Comparison of ENCODE assay signal across 23 mouse cellular contexts in genomic region chr2:104256585-104256984, GRCm38 (mm10).
DNase-seq lines count a peak whose midpoint lies in the region; ATAC-seq and TF ChIP-seq lines count a peak whose summit lies in the region.
"Had no signal": no experiment of that assay in that cellular context is flagged by ENCODE, and none has a peak within 500 bp of the region (broad histone marks: within the 10 kb centered on the region; RNA-seq: fewer than 3 reads in every experiment).

No protein-coding gene starts in this region.

- H3K4me1 ChIP-seq in embryonic facial prominence, embryonic 14.5 days (ENCODE audit: control insufficient read depth, insufficient read depth, low read length): no peaks in the 10 kb centered on the region
- H3K4me1 ChIP-seq in embryonic facial prominence, embryonic 10.5 days: peaks cover 16% of the 10 kb centered on the region
- H3K4me1 ChIP-seq in hindbrain, postnatal 0 days (ENCODE audit: insufficient read depth, low read length): peaks cover 15% of the 10 kb centered on the region; the same call in 1 of the 2 replicates
- H3K4me1 ChIP-seq in hindbrain, embryonic 14.5 days (replicated peaks; ENCODE audit: control insufficient read depth, insufficient read depth, low read length): peaks cover 6% of the 10 kb centered on the region
- 0 out of 2 replicates have a peak, but pooled peaks cover 3% of the 10 kb centered on the region for H3K4me1 ChIP-seq in lung, embryonic 16.5 days (replicated peaks; ENCODE audit: control insufficient read depth, insufficient read depth, low read length)
- H3K4me1 ChIP-seq in midbrain, embryonic 14.5 days (ENCODE audit: control insufficient read depth, insufficient read depth, low read length): no peaks in the 10 kb centered on the region
- H3K4me1 ChIP-seq: embryonic facial prominence, embryonic 15.5 days; hindbrain, embryonic 12.5 days; intestine, embryonic 15.5 days had no signal

- no peak overlapping the region for H3K4me2 ChIP-seq in embryonic facial prominence, embryonic 14.5 days (ENCODE audit: low read depth, low read length)
- no peak overlapping the region for H3K4me2 ChIP-seq in hindbrain, postnatal 0 days (ENCODE audit: low read depth, low read length)
- H3K4me2 ChIP-seq in hindbrain, embryonic 14.5 days (replicated peaks): no peak overlapping the region
- peak overlapping the region; percentile 27; the same call in 1 of the 2 replicates for H3K4me2 ChIP-seq in lung, embryonic 16.5 days (ENCODE audit: low read depth, low read length)
- H3K4me2 ChIP-seq in midbrain, embryonic 14.5 days (ENCODE audit: low read length): no peak overlapping the region
- H3K4me2 ChIP-seq: embryonic facial prominence, embryonic 15.5 days; hindbrain, embryonic 12.5 days; intestine, embryonic 15.5 days had no signal

- no peaks in the 10 kb centered on the region for H3K36me3 ChIP-seq in embryonic facial prominence, embryonic 14.5 days (ENCODE audit: control insufficient read depth, insufficient read depth, low read length)
- H3K36me3 ChIP-seq in embryonic facial prominence, embryonic 10.5 days (replicated peaks): no peaks in the 10 kb centered on the region
- 0 out of 2 replicates have a peak, but pooled peaks cover 6% of the 10 kb centered on the region for H3K36me3 ChIP-seq in hindbrain, postnatal 0 days (ENCODE audit: insufficient read depth, low read length)
- no peaks in the 10 kb centered on the region for H3K36me3 ChIP-seq in hindbrain, embryonic 14.5 days (replicated peaks; ENCODE audit: control insufficient read depth, insufficient read depth)
- no peaks in the 10 kb centered on the region for H3K36me3 ChIP-seq in lung, embryonic 16.5 days (ENCODE audit: control insufficient read depth, insufficient read depth, low read length)
- H3K36me3 ChIP-seq in midbrain, embryonic 14.5 days (ENCODE audit: control insufficient read depth, insufficient read depth, low read length): no peaks in the 10 kb centered on the region
- H3K36me3 ChIP-seq: embryonic facial prominence, embryonic 15.5 days; forebrain, embryonic 10.5 days; heart, embryonic 10.5 days; hindbrain, embryonic 12.5 days; intestine, embryonic 15.5 days had no signal

- 61% methylated on average over 15 of the region's 15 CpGs for WGBS in embryonic facial prominence, embryonic 14.5 days
- WGBS in embryonic facial prominence, embryonic 10.5 days: 84% methylated on average over 15 of the region's 15 CpGs
- WGBS in hindbrain, postnatal 0 days: 47% methylated on average over 15 of the region's 15 CpGs
- WGBS in hindbrain, embryonic 14.5 days: 71% methylated on average over 15 of the region's 15 CpGs
- WGBS in lung, embryonic 16.5 days: 51% methylated on average over 15 of the region's 15 CpGs
- WGBS in midbrain, embryonic 14.5 days: 85% methylated on average over 15 of the region's 15 CpGs

- no peak overlapping the region for H3K4me3 ChIP-seq in embryonic facial prominence, embryonic 14.5 days (ENCODE audit: low read depth, low read length)
- no peak overlapping the region for H3K4me3 ChIP-seq in embryonic facial prominence, embryonic 10.5 days
- no peak overlapping the region for H3K4me3 ChIP-seq in hindbrain, postnatal 0 days (ENCODE audit: low read length)
- H3K4me3 ChIP-seq in hindbrain, embryonic 14.5 days (replicated peaks; ENCODE audit: low read length): no peak overlapping the region
- H3K4me3 ChIP-seq in lung, embryonic 16.5 days (ENCODE audit: low read length): no peak overlapping the region
- no peak overlapping the region for H3K4me3 ChIP-seq in midbrain, embryonic 14.5 days (replicated peaks; ENCODE audit: low read depth, low read length)
- H3K4me3 ChIP-seq: embryonic facial prominence, embryonic 15.5 days; erythroblast, embryonic 14.5 days; forebrain, embryonic 10.5 days; heart, embryonic 10.5 days; hindbrain, embryonic 12.5 days; intestine, embryonic 15.5 days had no signal

- DNase-seq in embryonic facial prominence, embryonic 14.5 days (ENCODE audit: low spot score): peak; percentile 38
- no peak for DNase-seq in embryonic facial prominence, embryonic 10.5 days (ENCODE audit: low spot score)
- no peak for DNase-seq in hindbrain, postnatal 0 days (ENCODE audit: low spot score)
- DNase-seq in hindbrain, embryonic 14.5 days (ENCODE audit: low spot score): no peak
- DNase-seq in lung, postnatal 10 days: no peak
- peak; percentile 47 for DNase-seq in brain, adult 2 months (ENCODE audit: low read depth, low spot score)
- DNase-seq in midbrain, embryonic 14.5 days: no peak
- DNase-seq: adrenal gland, postnatal 14 days; cerebellum, adult 11 months; cerebellum, adult 8-10 months; heart, adult 18-20 months; heart, postnatal 10 days; heart, postnatal 4 days had no signal

- no peaks in the 10 kb centered on the region for H3K9me3 ChIP-seq in embryonic facial prominence, embryonic 14.5 days (ENCODE audit: control insufficient read depth, low read length)
- H3K9me3 ChIP-seq in embryonic facial prominence, embryonic 10.5 days: no peaks in the 10 kb centered on the region
- H3K9me3 ChIP-seq in hindbrain, postnatal 0 days (ENCODE audit: low read length): no peaks in the 10 kb centered on the region
- no peaks in the 10 kb centered on the region for H3K9me3 ChIP-seq in hindbrain, embryonic 14.5 days (ENCODE audit: control insufficient read depth, low read length)
- no peaks in the 10 kb centered on the region for H3K9me3 ChIP-seq in lung, embryonic 16.5 days (ENCODE audit: control insufficient read depth, low read length)
- H3K9me3 ChIP-seq in midbrain, embryonic 14.5 days (ENCODE audit: control insufficient read depth, low read length): no peaks in the 10 kb centered on the region
- H3K9me3 ChIP-seq: embryonic facial prominence, embryonic 15.5 days; forebrain, embryonic 10.5 days; heart, embryonic 10.5 days; hindbrain, embryonic 12.5 days; intestine, embryonic 15.5 days had no signal

- TF ChIP-seq CTCF in hindbrain, postnatal 0 days (IDR thresholded peaks at IDR 0.05; ENCODE audit: low read depth): no peak

- ATAC-seq in embryonic facial prominence, embryonic 14.5 days (ENCODE audit: low read depth): no peak
- ATAC-seq in hindbrain, postnatal 0 days: 0 out of 2 replicates have a peak, but pooled peaks have one; percentile 11
- ATAC-seq in hindbrain, embryonic 14.5 days (ENCODE audit: low FRiP score): no peak
- no peak for ATAC-seq in lung, embryonic 16.5 days (ENCODE audit: low read depth)
- ATAC-seq in midbrain, embryonic 14.5 days (ENCODE audit: low FRiP score, low TSS enrichment): no peak
- ATAC-seq: activated CD4-positive, CD25-positive, alpha-beta regulatory T cell, adult 4 months; intestine, embryonic 15.5 days; Patski had no signal

- no peak overlapping the region for H3K27ac ChIP-seq in embryonic facial prominence, embryonic 14.5 days (replicated peaks; ENCODE audit: low read depth, low read length)
- no peak overlapping the region for H3K27ac ChIP-seq in embryonic facial prominence, embryonic 10.5 days (replicated peaks)
- no peak overlapping the region for H3K27ac ChIP-seq in hindbrain, postnatal 0 days
- H3K27ac ChIP-seq in hindbrain, embryonic 14.5 days: no peak overlapping the region
- H3K27ac ChIP-seq in lung, embryonic 16.5 days (ENCODE audit: low read length): no peak overlapping the region
- no peak overlapping the region for H3K27ac ChIP-seq in midbrain, embryonic 14.5 days (replicated peaks; ENCODE audit: low read depth, low read length)
- H3K27ac ChIP-seq: embryonic facial prominence, embryonic 15.5 days; forebrain, embryonic 10.5 days; heart, embryonic 10.5 days; hindbrain, embryonic 12.5 days; intestine, embryonic 15.5 days had no signal

- no peak overlapping the region for H3K9ac ChIP-seq in embryonic facial prominence, embryonic 14.5 days (ENCODE audit: low read depth, low read length)
- H3K9ac ChIP-seq in hindbrain, postnatal 0 days (replicated peaks; ENCODE audit: low read length): no peak overlapping the region
- H3K9ac ChIP-seq in hindbrain, embryonic 14.5 days: no peak overlapping the region
- no peak overlapping the region for H3K9ac ChIP-seq in lung, embryonic 16.5 days (ENCODE audit: low read length)
- H3K9ac ChIP-seq in midbrain, embryonic 14.5 days (replicated peaks; ENCODE audit: low read length): no peak overlapping the region
- H3K9ac ChIP-seq: embryonic facial prominence, embryonic 15.5 days; hindbrain, embryonic 12.5 days; intestine, embryonic 15.5 days had no signal

- H3K27me3 ChIP-seq in embryonic facial prominence, embryonic 14.5 days (replicated peaks; ENCODE audit: control insufficient read depth, insufficient read depth, low read length): no peaks in the 10 kb centered on the region
- 0 out of 2 replicates have a peak, but pooled peaks cover 9% of the 10 kb centered on the region for H3K27me3 ChIP-seq in embryonic facial prominence, embryonic 10.5 days (replicated peaks; ENCODE audit: low read depth, poor library complexity, severe bottlenecking)
- H3K27me3 ChIP-seq in hindbrain, postnatal 0 days (ENCODE audit: insufficient read depth, low read length): no peaks in the 10 kb centered on the region
- no peaks in the 10 kb centered on the region for H3K27me3 ChIP-seq in hindbrain, embryonic 14.5 days (ENCODE audit: control insufficient read depth, insufficient read depth, low read length)
- H3K27me3 ChIP-seq in lung, embryonic 16.5 days (ENCODE audit: control insufficient read depth, insufficient read depth, low read depth, low read length): no peaks in the 10 kb centered on the region; the same call in 1 of the 2 replicates
- no peaks in the 10 kb centered on the region for H3K27me3 ChIP-seq in midbrain, embryonic 14.5 days (ENCODE audit: control insufficient read depth, insufficient read depth, low read length)
- H3K27me3 ChIP-seq: CH12.LX; embryonic facial prominence, embryonic 15.5 days; hindbrain, embryonic 12.5 days; intestine, embryonic 15.5 days; Patski had no signal

Comparison
In these comparisons a context has a peak if more than half of its experiments do, and no peak if none do; other contexts are left out.
1. DNase-seq: peak in embryonic facial prominence, embryonic 14.5 days (single experiment) and brain, adult 2 months (single experiment); none in embryonic facial prominence, embryonic 10.5 days (single experiment), hindbrain, postnatal 0 days (single experiment), hindbrain, embryonic 14.5 days (single experiment), lung, postnatal 10 days (single experiment) and midbrain, embryonic 14.5 days (single experiment).